Mouse (Mus musculus): ENCODE measurements around the gene Plcb4. TPM values are rescaled to one million over a fixed set of nuclear protein-coding genes. Genes with fewer than 3 reads are reported as not detected.

Gene Plcb4
- total and polyA plus RNA-seq, 3 experiments: not detected

DNA sequence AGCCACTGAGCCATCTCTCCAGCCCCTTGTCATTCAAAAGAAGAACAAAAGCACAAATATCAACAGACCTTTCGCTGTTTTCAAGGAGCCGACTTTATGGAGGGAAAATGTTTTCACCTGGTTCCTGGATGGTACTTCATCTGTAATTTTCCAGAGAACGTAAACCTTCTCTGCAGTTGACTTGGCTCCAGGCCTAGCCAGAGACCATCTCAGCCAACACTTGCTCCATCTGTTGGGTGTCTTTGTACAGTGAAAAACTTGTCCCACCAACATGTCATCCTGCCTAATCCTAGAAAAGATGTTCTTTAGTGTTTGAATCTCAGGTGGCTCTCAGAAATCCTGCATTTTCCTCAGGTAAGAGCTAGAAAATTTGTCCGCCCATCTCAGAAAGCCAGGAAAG lies 6.4 kb upstream of the Plcb4 start:
- TF ChIP-seq E2F4 (IDR thresholded peaks at IDR 0.05; ENCODE audit: insufficient replicate concordance, low read depth, low read length) (no peak), ZC3H11A (IDR thresholded peaks at IDR 0.05; ENCODE audit: low read depth, low read length) (no peak), USF1 (IDR thresholded peaks at IDR 0.05; ENCODE audit: low read depth, low read length) (no peak), ZMIZ1 (IDR thresholded peaks at IDR 0.05; ENCODE audit: low read depth, low read length) (no peak), NRF1 (IDR thresholded peaks at IDR 0.05; ENCODE audit: low read depth, low read length) (no peak), MXI1 (IDR thresholded peaks at IDR 0.05; ENCODE audit: low read depth, low read length) (no peak), HCFC1 (IDR thresholded peaks at IDR 0.05; ENCODE audit: low read depth, low read length) (no peak), ZKSCAN1 (IDR thresholded peaks at IDR 0.05; ENCODE audit: borderline replicate concordance, low read depth, low read length) (no peak), ZNF384 (IDR thresholded peaks at IDR 0.05; ENCODE audit: low read depth, low read length) (no peak), RAD21 (IDR thresholded peaks at IDR 0.05; ENCODE audit: low read depth, low read length) (no peak), KAT2A (IDR thresholded peaks at IDR 0.05; ENCODE audit: insufficient replicate concordance, low read length) (no peak), MYC (IDR thresholded peaks at IDR 0.05; ENCODE audit: low read depth, low read length) (no peak), POLR2A (IDR thresholded peaks at IDR 0.05; ENCODE audit: low read depth, low read length) (no peak), TBP (conservative IDR thresholded peaks at IDR 0.05; ENCODE audit: low read depth, low read length) (no peak), EP300 (IDR thresholded peaks at IDR 0.05; ENCODE audit: low read length) (no peak), CHD2 (IDR thresholded peaks at IDR 0.05; ENCODE audit: low read length) (no peak), BHLHE40 (IDR thresholded peaks at IDR 0.05; ENCODE audit: low read depth, low read length) (no peak), RCOR1 (conservative IDR thresholded peaks at IDR 0.05; ENCODE audit: low read depth, low read length) (no peak), MEF2A (IDR thresholded peaks at IDR 0.05; ENCODE audit: borderline replicate concordance, low read depth, low read length) (no peak)
- DNase-seq (ENCODE audit: extremely low read depth): no peak
- Histone ChIP-seq H3K36me3 (replicated peaks in 1 of 2; ENCODE audit: control insufficient read depth in 1 of 2, insufficient read depth in 1 of 2, low read length in 1 of 2) (no peaks in the 10 kb centered on the region), H3K9ac (ENCODE audit: insufficient read depth, low read depth) (no peak overlapping the region), H3K9me3 (replicated peaks; ENCODE audit: low read length) (peaks cover 64% of the 10 kb centered on the region), H3K4me1 (ENCODE audit: control insufficient read depth in 1 of 2, insufficient read depth in 2 of 2) (no peaks in the 10 kb centered on the region), H3K27me3 (replicated peaks) (no peaks in the 10 kb centered on the region), H3K4me3 (replicated peaks in 1 of 3; ENCODE audit: low read depth in 2 of 3, low read length in 2 of 3, poor library complexity in 1 of 3) (no peak overlapping the region), H3K4me2 (ENCODE audit: insufficient read depth, low read depth, poor library complexity, severe bottlenecking) (no peak overlapping the region), H3K79me2 (replicated peaks; ENCODE audit: control insufficient read depth, extremely low read depth, insufficient read depth, poor library complexity, severe bottlenecking) (no peaks in the 10 kb centered on the region), H3K27ac (ENCODE audit: insufficient read depth, low read depth) (no peak overlapping the region)
- dilution Hi-C loops (cut with MboI; ENCODE audit: extremely low pct_ligation_motif_present, extremely low pct_unique_long_range_greater_than_20kb, low sequenced_read_pairs) (no loop called here), in situ Hi-C loops (cut with MboI; ENCODE audit: low pct_ligation_motif_present, low pct_unique_long_range_greater_than_20kb, low sequenced_read_pairs) (no loop called here)

DNA sequence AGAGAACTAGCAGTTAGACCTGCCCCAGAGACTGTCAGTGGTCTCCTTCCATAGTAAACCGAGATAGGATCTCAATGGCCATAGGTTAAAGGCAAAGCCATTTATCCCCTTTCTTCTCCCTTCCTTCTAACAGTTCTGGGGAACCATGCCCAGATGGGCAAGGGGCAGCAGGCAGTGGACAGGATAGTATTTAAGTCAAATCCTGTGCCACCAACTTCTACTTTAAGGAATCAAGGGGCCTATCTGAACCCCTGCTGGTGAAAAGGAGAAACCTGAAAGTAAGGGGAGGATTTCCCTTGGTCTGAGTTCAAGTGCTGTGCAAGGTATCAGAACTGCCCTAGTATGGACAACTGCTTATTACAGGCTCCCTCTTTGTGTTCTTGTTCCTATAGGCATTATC lies 2.9 kb upstream of the Plcb4 start:
- Histone ChIP-seq H3K9ac (ENCODE audit: insufficient read depth, low read depth) (no peak overlapping the region), H3K4me3 (replicated peaks in 1 of 3; ENCODE audit: low read depth in 2 of 3, low read length in 2 of 3, poor library complexity in 1 of 3) (no peak overlapping the region), H3K4me1 (ENCODE audit: control insufficient read depth in 1 of 2, insufficient read depth in 2 of 2) (no peaks in the 10 kb centered on the region), H3K27me3 (replicated peaks) (no peaks in the 10 kb centered on the region), H3K79me2 (replicated peaks; ENCODE audit: control insufficient read depth, extremely low read depth, insufficient read depth, poor library complexity, severe bottlenecking) (no peaks in the 10 kb centered on the region), H3K36me3 (replicated peaks in 1 of 2; ENCODE audit: control insufficient read depth in 1 of 2, insufficient read depth in 1 of 2, low read length in 1 of 2) (no peaks in the 10 kb centered on the region), H3K9me3 (replicated peaks; ENCODE audit: low read length) (peaks cover 73% of the 10 kb centered on the region), H3K4me2 (ENCODE audit: insufficient read depth, low read depth, poor library complexity, severe bottlenecking) (no peak overlapping the region), H3K27ac (ENCODE audit: insufficient read depth, low read depth) (no peak overlapping the region)
- dilution Hi-C loops (cut with MboI; ENCODE audit: extremely low pct_ligation_motif_present, extremely low pct_unique_long_range_greater_than_20kb, low sequenced_read_pairs) (no loop called here), in situ Hi-C loops (cut with MboI; ENCODE audit: low pct_ligation_motif_present, low pct_unique_long_range_greater_than_20kb, low sequenced_read_pairs) (no loop called here)
- no peak for DNase-seq (ENCODE audit: extremely low read depth)
- no peak for TF ChIP-seq JUND (conservative IDR thresholded peaks at IDR 0.05; ENCODE audit: low read depth, low read length)
- no peak for TF ChIP-seq ZKSCAN1 (IDR thresholded peaks at IDR 0.05; ENCODE audit: borderline replicate concordance, low read depth, low read length)
- no peak for TF ChIP-seq MXI1 (IDR thresholded peaks at IDR 0.05; ENCODE audit: low read depth, low read length)
- no peak for TF ChIP-seq BHLHE40 (IDR thresholded peaks at IDR 0.05; ENCODE audit: low read depth, low read length)
- TF ChIP-seq USF1 (IDR thresholded peaks at IDR 0.05; ENCODE audit: low read depth, low read length): no peak
- TF ChIP-seq CHD2 (IDR thresholded peaks at IDR 0.05; ENCODE audit: low read length): no peak

Data from CH12.LX (cell line).